Mouse (Mus musculus) CH12.LX (cell line): ENCODE measurements at regions not wholly inside any gene's neighbourhood (a gene's known extent, or its start where the extent isn't known, plus 50 kb on each side); places are given as distances from the start of the nearest gene placed in this dataset.

Experiments
- DNase-seq: peaks from one replicate; pipeline ENCODE4 v3.0.0-alpha.2; 2013; ENCODE audit errors: extremely low read depth
- H3K27ac ChIP-seq: 2 replicates; pipeline ENCODE4 v1.5.1; 2012; ENCODE audit warnings: low read depth, mild to moderate bottlenecking, control low read depth, moderate library complexity; ENCODE audit not compliant: insufficient read depth
- H3K27me3 ChIP-seq: replicated peaks from 2 replicates; pipeline ENCODE3; 2012; ENCODE audit warnings: inconsistent platforms
- H3K36me3 ChIP-seq, 2 experiments: replicated peaks in 1 of 2; 2 replicates each; pipeline versions ENCODE3 to v1.6.1; 2012; ENCODE audit warnings: inconsistent platforms in 1 of 2, low read length in 1 of 2, mild to moderate bottlenecking in 1 of 2, mixed read lengths in 1 of 2, moderate library complexity in 1 of 2; ENCODE audit not compliant: control insufficient read depth in 1 of 2, insufficient read depth in 1 of 2
- H3K4me1 ChIP-seq, 2 experiments: 2 replicates each; pipeline ENCODE4 v1.6.1; 2012; ENCODE audit warnings: inconsistent platforms in 1 of 2, moderate library complexity in 1 of 2; ENCODE audit not compliant: insufficient read depth in 2 of 2, control insufficient read depth in 1 of 2
- H3K4me2 ChIP-seq: 2 replicates; pipeline ENCODE4 v1.6.1; 2012; ENCODE audit warnings: low read depth, mild to moderate bottlenecking, control low read depth; ENCODE audit not compliant: poor library complexity, insufficient read depth, severe bottlenecking
- H3K4me3 ChIP-seq, 3 experiments: fragments of 150-350 bp in 1 of 3; sonication (generic) in 1 of 3; replicated peaks in 1 of 3; 2 replicates each; pipeline versions ENCODE3 to v1.5.1; 2011 to 2012; ENCODE audit warnings: low read depth in 2 of 3, low read length in 2 of 3, mild to moderate bottlenecking in 2 of 3, moderate library complexity in 2 of 3, control low read depth in 1 of 3, improper control_type of control experiment in 1 of 3, inconsistent platforms in 1 of 3, mixed read lengths in 1 of 3; ENCODE audit not compliant: poor library complexity in 1 of 3
- H3K79me2 ChIP-seq: replicated peaks from 2 replicates; pipeline ENCODE4 v1.6.1; 2012; ENCODE audit warnings: mild to moderate bottlenecking, moderate library complexity; ENCODE audit not compliant: control insufficient read depth, poor library complexity, insufficient read depth, severe bottlenecking; ENCODE audit errors: extremely low read depth
- H3K9ac ChIP-seq: 2 replicates; pipeline ENCODE4 v1.6.1; 2012; ENCODE audit warnings: low read depth, mild to moderate bottlenecking, control low read depth, moderate library complexity; ENCODE audit not compliant: insufficient read depth
- H3K9me3 ChIP-seq: replicated peaks from 2 replicates; pipeline ENCODE3; 2012; ENCODE audit warnings: low read length, inconsistent platforms, mixed read lengths
- BHLHE40 ChIP-seq: IDR thresholded peaks from 2 replicates; pipeline ENCODE4 v1.6.1; 2011; ENCODE audit warnings: mild to moderate bottlenecking, low read depth, low read length, improper control_type of control experiment
- CHD1 ChIP-seq: IDR thresholded peaks from 2 replicates; pipeline ENCODE4 v1.6.1; 2012; ENCODE audit warnings: low read depth, low read length, improper control_type of control experiment, inconsistent platforms
- CHD2 ChIP-seq: IDR thresholded peaks from 2 replicates; pipeline ENCODE4 v1.6.1; 2011; ENCODE audit warnings: low read length, improper control_type of control experiment
- E2F4 ChIP-seq: IDR thresholded peaks from 2 replicates; pipeline ENCODE4 v1.6.1; 2011; ENCODE audit warnings: low read depth, low read length, improper control_type of control experiment; ENCODE audit not compliant: insufficient replicate concordance
- ELF1 ChIP-seq: IDR thresholded peaks from 2 replicates; pipeline ENCODE4 v1.6.1; 2014; ENCODE audit warnings: low read depth, mild to moderate bottlenecking, inconsistent platforms, low read length, improper control_type of control experiment
- ETS1 ChIP-seq: conservative IDR thresholded peaks from 2 replicates; pipeline ENCODE4 v1.6.1; 2012; ENCODE audit warnings: low read depth, mild to moderate bottlenecking, inconsistent platforms, low read length, improper control_type of control experiment, moderate library complexity
- GABPA ChIP-seq: IDR thresholded peaks from 2 replicates; pipeline ENCODE4 v1.6.1; 2012; ENCODE audit warnings: low read depth, low read length, improper control_type of control experiment, inconsistent platforms; ENCODE audit not compliant: insufficient replicate concordance
- JUN ChIP-seq: IDR thresholded peaks from 2 replicates; pipeline ENCODE4 v1.6.1; 2011; ENCODE audit warnings: low read depth, mild to moderate bottlenecking, low read length, improper control_type of control experiment, moderate library complexity; ENCODE audit not compliant: insufficient read depth
- JUND ChIP-seq: conservative IDR thresholded peaks from 2 replicates; pipeline ENCODE4 v1.6.1; 2011; ENCODE audit warnings: low read depth, low read length, improper control_type of control experiment
- KAT2A ChIP-seq: IDR thresholded peaks from 2 replicates; pipeline ENCODE4 v1.6.1; 2012; ENCODE audit warnings: low read length, improper control_type of control experiment, inconsistent platforms; ENCODE audit not compliant: insufficient replicate concordance
- MAFK ChIP-seq: IDR thresholded peaks from 2 replicates; pipeline ENCODE4 v1.6.1; 2011; ENCODE audit warnings: low read length, improper control_type of control experiment; ENCODE audit not compliant: insufficient replicate concordance
- MAX ChIP-seq: IDR thresholded peaks from 2 replicates; pipeline ENCODE4 v1.6.1; 2011; ENCODE audit warnings: low read length, improper control_type of control experiment
- MYC ChIP-seq: IDR thresholded peaks from 2 replicates; pipeline ENCODE4 v1.6.1; 2011; ENCODE audit warnings: low read depth, mild to moderate bottlenecking, improper control_type of control experiment, low read length
- NELFE ChIP-seq: IDR thresholded peaks from 2 replicates; pipeline ENCODE4 v1.6.1; 2011; ENCODE audit warnings: low read depth, low read length, improper control_type of control experiment
- PAX5 ChIP-seq: IDR thresholded peaks from 2 replicates; pipeline ENCODE4 v1.6.1; 2012; ENCODE audit warnings: low read length, inconsistent platforms, mixed read lengths
- POLR2AphosphoS2 ChIP-seq: IDR thresholded peaks from 2 replicates; pipeline ENCODE4 v1.6.1; 2011; ENCODE audit warnings: low read depth, low read length, improper control_type of control experiment
- RCOR1 ChIP-seq: conservative IDR thresholded peaks from 2 replicates; pipeline ENCODE4 v1.6.1; 2012; ENCODE audit warnings: low read depth, mild to moderate bottlenecking, inconsistent platforms, low read length, improper control_type of control experiment
- SMC3 ChIP-seq: IDR thresholded peaks from 2 replicates; pipeline ENCODE4 v1.6.1; 2011; ENCODE audit warnings: low read depth, low read length, improper control_type of control experiment
- TCF12 ChIP-seq: IDR thresholded peaks from 2 replicates; pipeline ENCODE4 v1.6.1; 2014; ENCODE audit warnings: low read depth, mild to moderate bottlenecking, inconsistent platforms, low read length, improper control_type of control experiment
- USF2 ChIP-seq: conservative IDR thresholded peaks from 2 replicates; pipeline ENCODE4 v1.6.1; 2011; ENCODE audit warnings: low read depth, low read length, improper control_type of control experiment
- ZNF384 ChIP-seq: IDR thresholded peaks from 2 replicates; pipeline ENCODE4 v1.6.1; 2012; ENCODE audit warnings: low read depth, low read length, improper control_type of control experiment, inconsistent platforms
- dilution Hi-C: fragments of 300-500 bp; cut with MboI; formaldehyde crosslinking; loops from 2 replicates; pipeline ENCODE4 v1.14.3; 2020; ENCODE audit warnings: low sequenced_read_pairs; ENCODE audit not compliant: extremely low pct_unique_long_range_greater_than_20kb, extremely low pct_ligation_motif_present
- in situ Hi-C: fragments of 300-500 bp; cut with MboI; formaldehyde crosslinking; loops from 3 replicates; pipeline ENCODE4 v1.14.3; 2019; ENCODE audit warnings: low sequenced_read_pairs, low pct_ligation_motif_present, low pct_unique_long_range_greater_than_20kb, mixed read lengths

DNA sequence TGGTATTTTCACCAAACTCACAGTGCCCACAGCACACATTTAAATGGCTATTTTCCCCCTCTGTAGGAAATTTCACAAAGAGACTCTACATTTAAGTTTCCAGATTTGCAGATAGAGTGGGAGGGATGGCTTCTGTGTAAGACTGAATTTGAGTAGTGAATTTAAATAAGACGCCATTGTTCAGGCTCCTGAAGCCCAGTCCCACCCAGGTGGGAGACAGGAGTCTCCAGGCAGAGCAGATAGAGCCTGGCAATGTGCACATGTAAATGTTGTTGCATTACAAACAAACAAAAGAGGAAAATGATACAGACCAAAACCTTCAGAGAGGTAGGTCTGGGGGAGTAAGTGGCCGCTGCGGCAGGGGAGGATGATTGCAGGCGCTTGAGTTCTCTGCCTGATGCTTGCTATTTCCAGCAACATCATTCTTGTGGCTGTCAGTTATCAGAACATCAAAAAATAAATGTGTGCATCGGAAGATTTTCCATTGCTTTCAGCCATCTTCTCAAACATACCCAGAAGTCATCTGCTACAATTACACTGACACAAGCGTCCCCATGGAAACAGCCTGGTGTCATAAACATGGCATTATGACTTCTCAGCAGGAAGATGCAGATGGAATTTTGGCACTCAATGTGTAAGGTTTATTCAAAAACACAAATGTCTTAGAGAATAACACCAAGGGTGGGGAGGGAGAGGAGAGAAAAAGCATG lies 318.5 kb downstream of the Phkb start:
- Histone ChIP-seq H3K4me3 (no peak overlapping the region), H3K27ac (no peak overlapping the region), H3K4me1 (peaks cover 0 to 5% of the 10 kb centered on the region in 2 experiments; a peak in 1 of 4 replicates), H3K79me2 (no peaks in the 10 kb centered on the region), H3K9me3 (peaks cover 4% of the 10 kb centered on the region), H3K4me2 (peak overlapping the region; percentile 36; the same call in 1 of the 2 replicates), H3K9ac (no peak overlapping the region), H3K36me3 (no peaks in the 10 kb centered on the region), H3K27me3 (no peaks in the 10 kb centered on the region)
- in situ Hi-C loops (no loop called here), dilution Hi-C loops (no loop called here)
- no peak for DNase-seq
- TF ChIP-seq E2F4: no peak
- no peak for TF ChIP-seq ETS1
- no peak for TF ChIP-seq MAFK
- no peak for TF ChIP-seq GABPA
- TF ChIP-seq TCF12: no peak
- no peak for TF ChIP-seq MAX
- no peak for TF ChIP-seq SMC3
- TF ChIP-seq KAT2A: no peak
- TF ChIP-seq POLR2AphosphoS2: no peak

GRCm38 (mm10) chr8:86147586-86147985 lies 306.8 kb downstream of the Phkb start:
- dilution Hi-C loops (no loop called here), in situ Hi-C loops (no loop called here)
- H3K4me2 ChIP-seq: no peak overlapping the region
- no peaks in the 10 kb centered on the region for H3K4me1 ChIP-seq
- H3K79me2 ChIP-seq: no peaks in the 10 kb centered on the region
- DNase-seq: no peak
- H3K4me3 ChIP-seq: no peak overlapping the region
- H3K9me3 ChIP-seq: no peaks in the 10 kb centered on the region
- H3K27me3 ChIP-seq: no peaks in the 10 kb centered on the region
- no peaks in the 10 kb centered on the region for H3K36me3 ChIP-seq
- H3K27ac ChIP-seq: no peak overlapping the region
- H3K9ac ChIP-seq: no peak overlapping the region
- TF ChIP-seq MAFK: no peak
- TF ChIP-seq ETS1: no peak
- no peak for TF ChIP-seq PAX5
- TF ChIP-seq BHLHE40: no peak
- no peak for TF ChIP-seq ZNF384
- no peak for TF ChIP-seq USF2
- TF ChIP-seq CHD2: no peak
- TF ChIP-seq NELFE: no peak
- TF ChIP-seq JUND: no peak
- no peak for TF ChIP-seq ELF1
- no peak for TF ChIP-seq CHD1
- TF ChIP-seq RCOR1: no peak
- no peak for TF ChIP-seq TCF12
- no peak for TF ChIP-seq MYC
- TF ChIP-seq JUN: no peak
- no peak for TF ChIP-seq GABPA
- TF ChIP-seq KAT2A: no peak
